Mouse (Mus musculus) heart, postnatal 0 days (tissue): Measurements from ENCODE around the gene Stac.

Experiments used
- CTCF ChIP-seq: IDR thresholded peaks from 2 replicates; pipeline ENCODE4 v1.5.1; 2016; ENCODE audit warnings: antibody characterized with exemption, control low read depth, low read depth
- EP300 ChIP-seq: IDR thresholded peaks from 2 replicates; pipeline ENCODE4 v1.6.1; 2016; ENCODE audit warnings: antibody characterized with exemption, low read depth

DNA sequence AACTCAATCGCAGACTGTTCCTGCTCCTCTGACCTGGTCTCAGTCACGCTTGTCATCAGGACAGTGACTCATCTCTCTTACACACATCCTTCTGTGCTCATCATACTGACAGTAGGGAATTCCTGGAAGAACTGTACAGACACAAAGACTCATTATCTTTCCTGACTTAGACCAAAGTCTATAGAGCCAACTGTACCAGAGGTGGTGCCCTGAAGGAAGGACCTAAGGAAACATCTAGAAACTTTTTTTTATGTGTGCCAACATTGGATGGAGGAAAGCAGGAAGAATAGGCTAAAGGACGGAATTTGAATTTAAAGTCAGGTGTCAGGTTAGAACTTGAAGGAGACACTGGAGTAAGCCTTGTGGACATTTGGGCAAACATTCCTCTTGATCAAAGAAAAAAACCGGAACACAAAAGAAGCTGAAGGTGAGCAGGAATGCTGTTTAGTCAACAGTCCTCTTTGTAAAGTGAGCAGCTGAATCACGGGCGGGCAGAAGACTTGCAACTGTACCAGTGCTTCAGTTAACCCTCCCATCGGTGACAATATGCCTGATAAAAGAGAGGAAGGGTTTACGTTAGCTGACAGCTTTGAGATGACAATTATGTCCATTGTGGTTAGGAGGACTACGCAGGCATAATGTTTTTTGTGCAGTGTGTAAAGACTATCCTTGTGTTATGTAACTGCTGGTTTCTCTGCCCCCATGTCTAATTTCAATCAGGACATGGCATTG is 42.0 kb upstream of the Stac start:
- no peak for TF ChIP-seq EP300
- no peak for TF ChIP-seq CTCF
